Mouse (Mus musculus) lung, embryonic 16.5 days (tissue): Measurements from ENCODE around the gene Pitpnm1. TPM values are rescaled to one million over a fixed set of nuclear protein-coding genes. Genes with fewer than 3 reads are reported as not detected.

Source experiments
- ATAC-seq: fragments of 200-750 bp; cut with Nextera tagmentation; 2 replicates; pipeline ENCODE4 v1.8.0; 2017; ENCODE audit warnings: low read depth, mild to moderate bottlenecking, moderate library complexity
- H3K27ac ChIP-seq: fragments of 300-500 bp; sonication (generic); 2 replicates; pipeline ENCODE4 v1.5.1; 2014; ENCODE audit warnings: mild to moderate bottlenecking, control low read depth, low read length
- H3K27me3 ChIP-seq: fragments of 300-500 bp; sonication (generic); 2 replicates; pipeline ENCODE4 v1.6.1; 2014; ENCODE audit warnings: low read depth, low read length, mixed read lengths; ENCODE audit not compliant: control insufficient read depth, insufficient read depth
- H3K36me3 ChIP-seq: fragments of 300-500 bp; sonication (generic); 2 replicates; pipeline ENCODE4 v1.6.1; 2014; ENCODE audit warnings: low read length; ENCODE audit not compliant: control insufficient read depth, insufficient read depth
- H3K4me1 ChIP-seq: fragments of 300-500 bp; sonication (generic); replicated peaks from 2 replicates; pipeline ENCODE4 v1.6.1; 2014; ENCODE audit warnings: low read length, mixed read lengths; ENCODE audit not compliant: control insufficient read depth, insufficient read depth
- H3K4me2 ChIP-seq: fragments of 300-500 bp; sonication (generic); 2 replicates; pipeline ENCODE4 v1.6.1; 2014; ENCODE audit warnings: low read depth, low read length, control low read depth
- H3K4me3 ChIP-seq: fragments of 300-500 bp; sonication (generic); 2 replicates; pipeline ENCODE4 v1.5.1; 2014; ENCODE audit warnings: mild to moderate bottlenecking, low read length, control low read depth
- H3K9ac ChIP-seq: fragments of 300-500 bp; sonication (generic); 2 replicates; pipeline ENCODE4 v1.6.1; 2014; ENCODE audit warnings: low read length, control low read depth
- H3K9me3 ChIP-seq: fragments of 300-500 bp; sonication (generic); 2 replicates; pipeline ENCODE4 v1.6.1; 2016; ENCODE audit warnings: low read length; ENCODE audit not compliant: control insufficient read depth
- WGBS: fragments of 180-500 bp; shearing (Covaris S2); extraction: QIAGEN DNeasy Blood & Tissue Kit; methylation state at CpG from one replicate; pipeline ENCODE4 v1.1.7; 2014; 5-methylcytosine and 5-hydroxymethylcytosine counted together
- polyA plus RNA-seq: library from polyadenylated mRNA; unstranded; fragments of >200 nt; fragmentation: Nextera tagmentation; extraction: Ambion mirVana; gene quantifications from 2 replicates; pipeline ENCODE4 v1.2.1, GENCODE M21; 2015

Gene Pitpnm1
- polyA plus RNA-seq, 1 experiment from 2014 or later: 12.6 TPM

DNA sequence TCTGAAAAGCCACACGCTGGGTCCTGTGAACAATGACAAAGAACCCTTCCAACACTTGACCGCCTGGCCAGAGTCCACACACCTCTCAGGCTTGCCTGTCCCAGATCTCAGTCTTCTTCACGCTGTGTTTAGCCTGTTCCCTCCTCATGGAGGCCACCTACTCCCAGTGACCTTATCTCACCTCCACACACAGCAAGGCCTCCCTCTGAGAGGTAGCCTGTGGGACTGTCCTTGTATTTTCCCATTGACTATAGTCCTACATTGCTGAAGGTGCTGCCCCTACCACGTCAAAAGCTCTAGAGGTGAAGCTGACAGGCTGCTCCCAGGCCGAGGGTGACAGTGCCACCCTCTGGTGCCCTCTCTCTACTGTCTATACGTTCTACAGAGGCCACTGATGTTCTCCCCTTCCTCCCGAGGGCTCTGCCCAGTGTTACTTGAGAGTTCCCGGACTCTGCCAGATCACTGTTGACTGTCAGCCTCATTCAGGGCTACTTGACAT, 19.2 kb upstream of the Pitpnm1 start:
- Histone ChIP-seq H3K9ac (no peak overlapping the region), H3K36me3 (no peaks in the 10 kb centered on the region), H3K4me3 (no peak overlapping the region), H3K9me3 (no peaks in the 10 kb centered on the region), H3K4me2 (no peak overlapping the region), H3K27me3 (no peaks in the 10 kb centered on the region), H3K4me1 (no peaks in the 10 kb centered on the region), H3K27ac (no peak overlapping the region)
- 48% methylated on average over 8 of the region's 8 CpGs for WGBS
- no peak for ATAC-seq

DNA sequence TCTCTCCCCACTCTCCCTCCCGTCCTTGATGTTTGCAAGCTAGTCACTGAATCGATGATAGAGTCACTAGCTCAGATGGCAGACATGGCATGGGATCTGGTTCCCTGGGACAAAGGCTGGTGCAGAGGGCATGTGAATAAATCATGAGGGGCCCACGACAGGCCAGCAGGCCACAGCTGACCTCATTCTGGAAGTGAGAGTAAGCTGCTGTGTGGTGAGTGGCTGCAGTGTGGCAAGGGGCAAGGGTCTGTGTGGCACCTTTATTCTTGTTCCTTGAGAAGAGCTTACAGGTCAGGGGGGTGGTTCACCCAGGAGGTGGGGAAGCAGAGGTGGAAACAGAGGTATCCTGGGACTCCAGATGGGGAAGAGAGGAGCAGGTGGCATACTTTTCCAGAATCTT, 18.4 kb upstream of the Pitpnm1 start, which contains the start of gene Cabp2:
Gene Cabp2, plus strand, starts transcription at position 185 of the 400 bp plus-strand sequence.
- Histone ChIP-seq H3K4me2 (no peak within 1 kb of the TSS), H3K36me3 (no peaks in the 10 kb centered on the region), H3K4me3 (no peak within 1 kb of the TSS), H3K27ac (no peak within 1 kb of the TSS), H3K27me3 (no peaks in the 10 kb centered on the region), H3K4me1 (no peaks in the 10 kb centered on the region), H3K9me3 (no peaks in the 10 kb centered on the region), H3K9ac (no peak within 1 kb of the TSS)
- WGBS: 48% methylated on average over 3 of the region's 3 CpGs
- ATAC-seq: no peak

GRCm38 (mm10) chr19:4082219-4082965, 17.4 kb upstream of the Pitpnm1 start:
- H3K9ac ChIP-seq: no peak overlapping the region
- whole genome bisulfite sequencing: 67% methylated on average over 11 of the region's 11 CpGs
- H3K27me3 ChIP-seq: no peaks in the 10 kb centered on the region
- H3K9me3 ChIP-seq: no peaks in the 10 kb centered on the region
- H3K4me1 ChIP-seq: no peaks in the 10 kb centered on the region
- no peak overlapping the region for H3K4me3 ChIP-seq
- no peak overlapping the region for H3K4me2 ChIP-seq
- no peak overlapping the region for H3K27ac ChIP-seq
- H3K36me3 ChIP-seq: no peaks in the 10 kb centered on the region
- ATAC-seq: no peak

GRCm38 (mm10) chr19:4083316-4083715, 16.5 kb upstream of the Pitpnm1 start:
- Histone ChIP-seq H3K27me3 (no peaks in the 10 kb centered on the region), H3K4me2 (no peak overlapping the region), H3K9ac (no peak overlapping the region), H3K27ac (no peak overlapping the region), H3K4me3 (no peak overlapping the region), H3K9me3 (no peaks in the 10 kb centered on the region), H3K4me1 (no peaks in the 10 kb centered on the region), H3K36me3 (no peaks in the 10 kb centered on the region)
- no peak for ATAC-seq
- WGBS: 73% methylated on average over 7 of the region's 7 CpGs

- 0 out of 2 replicates have a peak overlapping the region, but pooled peaks have one; percentile 18 for H3K9ac ChIP-seq
- H3K9me3 ChIP-seq: no peaks in the 10 kb centered on the region
- 0 out of 2 replicates have a peak, but pooled peaks cover 2% of the 10 kb centered on the region for H3K27me3 ChIP-seq
- H3K4me2 ChIP-seq: no peak overlapping the region
- ATAC-seq: peak; percentile 38
- no peaks in the 10 kb centered on the region for H3K4me1 ChIP-seq
- no peak overlapping the region for H3K4me3 ChIP-seq
- H3K36me3 ChIP-seq: no peaks in the 10 kb centered on the region
- no peak overlapping the region for H3K27ac ChIP-seq
- 16% methylated on average over 8 of the region's 8 CpGs for WGBS
Measured at GRCm38 (mm10) chr19:4083826-4084225, 16.0 kb upstream of the Pitpnm1 start.

GRCm38 (mm10) chr19:4084984-4085383, 14.8 kb upstream of the Pitpnm1 start:
- Histone ChIP-seq H3K4me1 (no peaks in the 10 kb centered on the region), H3K9me3 (no peaks in the 10 kb centered on the region), H3K9ac (no peak overlapping the region), H3K36me3 (no peaks in the 10 kb centered on the region), H3K4me3 (no peak overlapping the region), H3K27me3 (0 out of 2 replicates have a peak, but pooled peaks cover 2% of the 10 kb centered on the region), H3K4me2 (no peak overlapping the region), H3K27ac (no peak overlapping the region)
- 69% methylated on average over 1 of the region's 1 CpGs for WGBS
- no peak for ATAC-seq

DNA sequence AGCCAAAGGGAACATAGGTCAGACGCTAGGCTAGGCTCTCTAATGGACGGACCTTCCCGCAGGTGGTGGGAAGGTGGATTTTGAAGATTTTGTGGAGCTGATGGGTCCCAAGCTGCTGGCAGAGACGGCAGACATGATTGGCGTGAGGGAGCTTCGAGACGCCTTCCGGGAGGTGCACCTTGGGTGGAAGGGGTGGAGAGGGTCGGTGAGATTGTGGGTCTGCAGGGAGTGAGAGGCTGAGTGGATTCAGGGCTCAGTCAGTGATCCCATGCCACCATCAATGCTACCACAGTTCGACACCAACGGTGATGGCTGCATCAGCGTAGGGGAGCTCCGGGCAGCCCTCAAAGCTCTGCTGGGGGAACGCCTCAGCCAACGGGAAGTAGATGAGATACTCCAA, 13.6 kb upstream of the Pitpnm1 start:
- Histone ChIP-seq H3K4me3 (no peak overlapping the region), H3K9me3 (no peaks in the 10 kb centered on the region), H3K36me3 (no peaks in the 10 kb centered on the region), H3K4me2 (no peak overlapping the region), H3K9ac (no peak overlapping the region), H3K4me1 (no peaks in the 10 kb centered on the region), H3K27me3 (0 out of 2 replicates have a peak, but pooled peaks cover 2% of the 10 kb centered on the region), H3K27ac (no peak overlapping the region)
- 85% methylated on average over 15 of the region's 15 CpGs for WGBS
- no peak for ATAC-seq

DNA sequence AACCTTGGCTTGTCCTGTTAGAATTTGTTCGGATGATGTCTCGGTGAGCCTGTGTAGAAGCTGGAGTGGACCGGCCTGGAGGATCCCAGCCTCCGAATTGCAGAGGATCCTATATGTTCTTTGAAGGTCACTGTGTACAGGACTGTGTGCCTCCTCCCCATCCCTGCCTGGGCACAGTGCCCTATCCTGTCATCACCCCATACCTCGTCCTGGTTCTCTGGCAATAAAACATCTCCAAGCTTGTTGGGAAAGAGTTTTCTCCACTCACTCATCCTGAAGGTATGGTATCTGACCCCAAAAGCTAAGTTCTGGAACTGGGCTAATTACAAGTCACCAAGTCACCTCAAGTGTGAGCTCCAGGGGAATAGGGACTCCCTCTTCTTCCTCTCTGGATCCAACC, 12.7 kb upstream of the Pitpnm1 start:
- Histone ChIP-seq H3K27ac (no peak overlapping the region), H3K4me2 (no peak overlapping the region), H3K9me3 (no peaks in the 10 kb centered on the region), H3K9ac (no peak overlapping the region), H3K4me3 (no peak overlapping the region), H3K27me3 (0 out of 2 replicates have a peak, but pooled peaks cover 2% of the 10 kb centered on the region), H3K36me3 (no peaks in the 10 kb centered on the region), H3K4me1 (no peaks in the 10 kb centered on the region)
- ATAC-seq: no peak
- 67% methylated on average over 5 of the region's 5 CpGs for WGBS

GRCm38 (mm10) chr19:4088146-4088545, 11.7 kb upstream of the Pitpnm1 start:
- H3K4me3 ChIP-seq: no peak overlapping the region
- no peak for ATAC-seq
- H3K27me3 ChIP-seq: 0 out of 2 replicates have a peak, but pooled peaks cover 2% of the 10 kb centered on the region
- no peak overlapping the region for H3K9ac ChIP-seq
- no peaks in the 10 kb centered on the region for H3K36me3 ChIP-seq
- H3K9me3 ChIP-seq: no peaks in the 10 kb centered on the region
- H3K4me2 ChIP-seq: no peak overlapping the region
- 33% methylated on average over 5 of the region's 5 CpGs for WGBS
- no peak overlapping the region for H3K27ac ChIP-seq
- no peaks in the 10 kb centered on the region for H3K4me1 ChIP-seq
